Mouse (Mus musculus) thymus, adult 2 months (tissue): ENCODE results near the gene Usp37.

ENCODE experiments used
- CTCF ChIP-seq: fragments of 200-500 bp; IDR thresholded peaks from 2 replicates; pipeline ENCODE4 v1.5.1; 2012; ENCODE audit warnings: mild to moderate bottlenecking, control low read depth, low read length, moderate library complexity, borderline replicate concordance; ENCODE audit not compliant: control insufficient read depth, poor library complexity, insufficient read depth; ENCODE audit errors: extremely low read depth
- POLR2A ChIP-seq: fragments of 200-500 bp; IDR thresholded peaks from 2 replicates; pipeline ENCODE4 v1.6.1; 2012; ENCODE audit warnings: mild to moderate bottlenecking, low read length, control low read depth, moderate library complexity; ENCODE audit not compliant: control insufficient read depth, poor library complexity, insufficient read depth; ENCODE audit errors: extremely low read depth

GRCm38 (mm10) chr1:74390287-74390906, 153.7 kb downstream of the Usp37 start:
- TF ChIP-seq CTCF (peak; percentile 78), POLR2A (no peak)
